Mouse (Mus musculus) bone marrow, adult 2 months (tissue): ENCODE data around the gene Myo1b.

Source experiments
- CTCF ChIP-seq: fragments of 200-500 bp; IDR thresholded peaks from 2 replicates; pipeline ENCODE4 v1.5.1; 2011; ENCODE audit warnings: low read length, control low read depth; ENCODE audit not compliant: control insufficient read depth, insufficient read depth
- POLR2A ChIP-seq: fragments of 200-500 bp; IDR thresholded peaks from 2 replicates; pipeline ENCODE4 v1.6.1; 2011; ENCODE audit warnings: low read depth, mild to moderate bottlenecking, control low read depth, low read length, borderline replicate concordance; ENCODE audit not compliant: control insufficient read depth

GRCm38 (mm10) chr1:51739252-51739852 is 176.5 kb downstream of the Myo1b start:
- no peak for TF ChIP-seq CTCF
- TF ChIP-seq POLR2A = no peak
